Mouse (Mus musculus) MEL (cell line): ENCODE measurements around the gene Mmp2. TPM values are rescaled to one million over a fixed set of nuclear protein-coding genes. Genes with fewer than 3 reads are reported as not detected.

ENCODE experiments used
- DNase-seq: peaks from one replicate; pipeline ENCODE4 v3.0.0; 2011; ENCODE audit warnings: low read depth, low spot score
- H3K27ac ChIP-seq: 2 replicates; pipeline ENCODE4 v1.5.1; 2012; ENCODE audit warnings: low read depth, mild to moderate bottlenecking, control low read depth, low read length, moderate library complexity; ENCODE audit not compliant: control insufficient read depth
- H3K27me3 ChIP-seq, 2 experiments: fragments of 150-350 bp in 1 of 2; sonication (generic) in 1 of 2; 2 replicates each; pipeline ENCODE4 v1.6.1; 2012; ENCODE audit warnings: low read length in 2 of 2, mild to moderate bottlenecking in 2 of 2, improper control_type of control experiment in 1 of 2, moderate library complexity in 1 of 2; ENCODE audit not compliant: insufficient read depth in 2 of 2, control insufficient read depth in 1 of 2
- H3K36me3 ChIP-seq, 2 experiments: 2 replicates each; pipeline ENCODE4 v1.6.1; 2012 to 2014; ENCODE audit warnings: low read length in 2 of 2, improper control_type of control experiment in 1 of 2, inconsistent platforms in 1 of 2, mild to moderate bottlenecking in 1 of 2; ENCODE audit not compliant: insufficient read depth in 2 of 2, control insufficient read depth in 1 of 2
- H3K4me1 ChIP-seq, 2 experiments: fragments of 150-350 bp in 1 of 2; sonication (generic) in 1 of 2; 2 replicates each; pipeline ENCODE4 v1.6.1; 2012; ENCODE audit warnings: low read length in 2 of 2, improper control_type of control experiment in 1 of 2, mild to moderate bottlenecking in 1 of 2; ENCODE audit not compliant: insufficient read depth in 2 of 2, control insufficient read depth in 1 of 2
- H3K4me3 ChIP-seq, 2 experiments: fragments of 150-350 bp in 1 of 2; sonication (generic) in 1 of 2; 2 replicates each; pipeline ENCODE4 v1.5.1; 2012; ENCODE audit warnings: low read depth in 2 of 2, low read length in 2 of 2, mild to moderate bottlenecking in 2 of 2, moderate library complexity in 2 of 2, control low read depth in 1 of 2, improper control_type of control experiment in 1 of 2; ENCODE audit not compliant: control insufficient read depth in 1 of 2, insufficient read depth in 1 of 2
- H3K79me2 ChIP-seq: 2 replicates; pipeline ENCODE4 v1.6.1; 2012; ENCODE audit warnings: mild to moderate bottlenecking, low read length, moderate library complexity; ENCODE audit not compliant: control insufficient read depth, poor library complexity, insufficient read depth
- H3K9ac ChIP-seq: 2 replicates; pipeline ENCODE4 v1.6.1; 2012; ENCODE audit warnings: low read depth, mild to moderate bottlenecking, control low read depth, low read length, moderate library complexity; ENCODE audit not compliant: control insufficient read depth, poor library complexity, severe bottlenecking
- H3K9me3 ChIP-seq: fragments of 150-350 bp; sonication (generic); replicated peaks from 2 replicates; pipeline ENCODE4 v1.6.1; 2012; ENCODE audit warnings: mild to moderate bottlenecking, low read length, improper control_type of control experiment, moderate library complexity; ENCODE audit not compliant: insufficient read depth
- BHLHE40 ChIP-seq: IDR thresholded peaks from 2 replicates; pipeline ENCODE4 v1.6.1; 2012; ENCODE audit warnings: low read depth, mild to moderate bottlenecking, inconsistent platforms, low read length, improper control_type of control experiment, borderline replicate concordance
- CHD1 ChIP-seq: IDR thresholded peaks from 2 replicates; pipeline ENCODE4 v1.6.1; 2012; ENCODE audit warnings: low read depth, mild to moderate bottlenecking, inconsistent platforms, low read length, improper control_type of control experiment
- EP300 ChIP-seq, 2 experiments: IDR thresholded peaks; 2 replicates each; pipeline ENCODE4 v1.6.1; 2011; ENCODE audit warnings: improper control_type of control experiment in 2 of 2, low read length in 2 of 2, low read depth in 1 of 2, mild to moderate bottlenecking in 1 of 2
- JUND ChIP-seq: IDR thresholded peaks from 2 replicates; pipeline ENCODE4 v1.6.1; 2011; ENCODE audit warnings: low read depth, mild to moderate bottlenecking, improper control_type of control experiment, low read length
- KAT2A ChIP-seq: conservative IDR thresholded peaks from 2 replicates; pipeline ENCODE4 v1.6.1; 2012; ENCODE audit warnings: low read depth, low read length, improper control_type of control experiment, inconsistent platforms
- MEF2A ChIP-seq: IDR thresholded peaks from 2 replicates; pipeline ENCODE4 v1.6.1; 2014; ENCODE audit warnings: low read depth, mild to moderate bottlenecking, inconsistent platforms, low read length, improper control_type of control experiment; ENCODE audit not compliant: poor library complexity, insufficient replicate concordance, severe bottlenecking; ENCODE audit errors: extremely low read depth
- MXI1 ChIP-seq: IDR thresholded peaks from 2 replicates; pipeline ENCODE4 v1.6.1; 2011; ENCODE audit warnings: mild to moderate bottlenecking, low read depth, low read length, improper control_type of control experiment
- NELFE ChIP-seq: IDR thresholded peaks from 2 replicates; pipeline ENCODE4 v1.6.1; 2011; ENCODE audit warnings: low read depth, low read length, improper control_type of control experiment
- NRF1 ChIP-seq: IDR thresholded peaks from 2 replicates; pipeline ENCODE4 v1.6.1; 2014; ENCODE audit warnings: low read depth, mild to moderate bottlenecking, inconsistent platforms, low read length, improper control_type of control experiment, moderate library complexity; ENCODE audit not compliant: poor library complexity, insufficient read depth, severe bottlenecking
- POLR2A ChIP-seq, 2 experiments: IDR thresholded peaks; 2 replicates each; pipeline ENCODE4 v1.6.1; 2011 to 2012; ENCODE audit warnings: low read length in 2 of 2, mild to moderate bottlenecking in 2 of 2, control low read depth in 1 of 2, improper control_type of control experiment in 1 of 2, low read depth in 1 of 2, moderate library complexity in 1 of 2; ENCODE audit not compliant: control insufficient read depth in 1 of 2, insufficient read depth in 1 of 2, poor library complexity in 1 of 2
- POLR2AphosphoS2 ChIP-seq: IDR thresholded peaks from 2 replicates; pipeline ENCODE4 v1.6.1; 2011; ENCODE audit warnings: low read length, improper control_type of control experiment
- POLR2AphosphoS5 ChIP-seq: IDR thresholded peaks from 2 replicates; pipeline ENCODE4 v1.6.1; 2012; ENCODE audit warnings: low read depth, borderline replicate concordance, mild to moderate bottlenecking, inconsistent platforms, low read length, moderate library complexity, mixed read lengths
- SIN3A ChIP-seq: IDR thresholded peaks from 2 replicates; pipeline ENCODE4 v1.6.1; 2012; ENCODE audit warnings: low read length, improper control_type of control experiment, inconsistent platforms
- TAL1 ChIP-seq: IDR thresholded peaks from 2 replicates; pipeline ENCODE4 v1.6.1; 2012; ENCODE audit warnings: mild to moderate bottlenecking, inconsistent platforms, low read length, moderate library complexity, mixed read lengths
- USF1 ChIP-seq: IDR thresholded peaks from 2 replicates; pipeline ENCODE4 v1.6.1; 2014; ENCODE audit warnings: low read depth, mild to moderate bottlenecking, inconsistent platforms, low read length, improper control_type of control experiment, moderate library complexity
- USF2 ChIP-seq, 2 experiments: IDR thresholded peaks; 2 replicates each; pipeline ENCODE4 v1.6.1; 2011 to 2012; ENCODE audit warnings: improper control_type of control experiment in 2 of 2, low read length in 2 of 2, borderline replicate concordance in 1 of 2, inconsistent platforms in 1 of 2, low read depth in 1 of 2, mild to moderate bottlenecking in 1 of 2; ENCODE audit not compliant: insufficient read depth in 1 of 2
- ZC3H11A ChIP-seq: IDR thresholded peaks from 2 replicates; pipeline ENCODE4 v1.6.1; 2012; ENCODE audit warnings: low read depth, mild to moderate bottlenecking, inconsistent platforms, low read length, improper control_type of control experiment
- ZKSCAN1 ChIP-seq: IDR thresholded peaks from 2 replicates; pipeline ENCODE4 v1.6.1; 2012; ENCODE audit warnings: low read depth, mild to moderate bottlenecking, inconsistent platforms, low read length, improper control_type of control experiment, moderate library complexity
- ZMIZ1 ChIP-seq: IDR thresholded peaks from 2 replicates; pipeline ENCODE4 v1.6.1; 2012; ENCODE audit warnings: low read depth, mild to moderate bottlenecking, inconsistent platforms, low read length, improper control_type of control experiment, moderate library complexity
- polyA plus RNA-seq, 2 experiments: library from polyadenylated mRNA; stranded (reverse) in 1 of 2; unstranded in 1 of 2; fragments of >175 nt in 1 of 2; fragments of >200 nt in 1 of 2; gene quantifications; 2 replicates each; pipeline versions ENCODE4 v1.2.1 to v1.2.4; 2012; ENCODE audit warnings: low replicate concordance in 2 of 2, low read depth in 1 of 2; ENCODE audit not compliant: insufficient read length in 2 of 2, insufficient read depth in 1 of 2, missing spikeins in 1 of 2
- total RNA-seq: library from RNA; depleted of rRNA; stranded (reverse); fragments of 300-350 nt; gene quantifications from 2 replicates; pipeline ENCODE4 v1.2.3, GENCODE M21; 2012

Gene Mmp2
- total and polyA plus RNA-seq, 3 experiments = 0.25 TPM; not detected in 2

DNA sequence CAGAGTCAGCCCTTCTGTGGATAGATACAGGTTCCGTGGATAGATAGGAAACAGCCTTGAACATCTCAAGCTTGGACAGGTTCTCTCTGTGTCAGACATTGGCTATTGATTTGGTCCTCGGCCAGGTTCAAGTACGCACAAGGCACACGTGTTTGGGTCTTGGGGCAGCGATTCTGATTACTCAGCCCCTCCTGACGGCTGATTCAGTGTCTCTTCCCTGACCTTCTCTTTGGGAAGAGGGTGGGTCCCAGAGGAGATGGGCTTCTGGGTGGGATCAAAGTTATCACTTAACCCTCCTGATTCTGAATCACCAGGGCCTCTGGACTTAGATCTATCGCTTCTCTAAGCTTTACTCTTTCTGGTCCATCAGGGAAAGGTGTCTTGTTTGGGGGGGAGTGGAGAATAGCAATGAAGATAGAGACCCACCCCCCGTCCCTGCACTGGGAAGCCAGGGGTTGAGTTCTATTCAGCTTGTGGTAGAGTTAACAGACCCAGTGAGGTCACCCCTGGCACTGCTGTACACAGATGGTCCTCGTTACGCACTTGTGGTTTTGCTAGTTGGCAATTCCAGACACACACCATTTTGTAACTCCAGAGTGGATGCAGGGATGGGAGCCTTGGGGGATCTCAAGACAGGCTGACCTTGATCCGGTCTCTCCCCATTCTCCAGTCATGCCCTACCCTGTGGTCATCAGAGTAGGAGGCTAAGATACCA, 7.9 kb downstream of the Mmp2 start:
- H3K27ac ChIP-seq = no peak overlapping the region
- H3K27me3 ChIP-seq = no peaks in the 10 kb centered on the region
- H3K36me3 ChIP-seq = no peaks in the 10 kb centered on the region
- H3K4me3 ChIP-seq = no peak overlapping the region
- H3K9me3 ChIP-seq = no peaks in the 10 kb centered on the region
- DNase-seq = no peak
- H3K79me2 ChIP-seq = no peaks in the 10 kb centered on the region
- H3K4me1 ChIP-seq = no peaks in the 10 kb centered on the region
- H3K9ac ChIP-seq = no peak overlapping the region
- TF ChIP-seq TAL1 (no peak), ZMIZ1 (no peak), USF1 (no peak), NRF1 (no peak), JUND (no peak), KAT2A (no peak), BHLHE40 (no peak), NELFE (no peak), POLR2AphosphoS2 (no peak), CHD1 (no peak), POLR2AphosphoS5 (no peak)

DNA sequence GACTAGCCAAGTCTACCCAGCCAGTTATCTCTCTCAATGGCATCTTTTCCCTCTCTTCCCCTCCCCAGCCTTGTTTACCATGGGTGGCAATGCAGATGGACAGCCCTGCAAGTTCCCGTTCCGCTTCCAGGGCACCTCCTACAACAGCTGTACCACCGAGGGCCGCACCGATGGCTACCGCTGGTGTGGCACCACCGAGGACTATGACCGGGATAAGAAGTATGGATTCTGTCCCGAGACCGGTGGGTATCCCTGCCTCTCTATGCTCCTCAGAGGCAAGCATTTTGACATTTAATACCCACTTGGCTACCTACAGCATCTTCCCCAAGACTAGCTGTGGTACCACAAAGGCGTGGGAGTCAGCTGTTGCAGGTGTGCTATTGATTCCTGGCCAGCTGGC, 8.8 kb downstream of the Mmp2 start:
- Histone ChIP-seq H3K4me3 (no peak overlapping the region), H3K27me3 (no peaks in the 10 kb centered on the region), H3K9ac (no peak overlapping the region), H3K79me2 (no peaks in the 10 kb centered on the region), H3K36me3 (no peaks in the 10 kb centered on the region), H3K4me1 (no peaks in the 10 kb centered on the region), H3K9me3 (no peaks in the 10 kb centered on the region), H3K27ac (no peak overlapping the region)
- DNase-seq = no peak
- TF ChIP-seq BHLHE40 (no peak), POLR2A (IDR thresholded peaks at IDR 0.05; ENCODE audit: control insufficient read depth in 1 of 2, insufficient read depth in 1 of 2, low read depth in 1 of 2, low read length in 2 of 2, poor library complexity in 1 of 2) (no peak), EP300 (IDR thresholded peaks at IDR 0.05; ENCODE audit: low read depth in 1 of 2, low read length in 2 of 2) (no peak), JUND (no peak), CHD1 (no peak), ZKSCAN1 (no peak), TAL1 (no peak), ZC3H11A (no peak), MEF2A (no peak), USF1 (no peak), MXI1 (no peak), POLR2AphosphoS5 (no peak), USF2 (IDR thresholded peaks at IDR 0.05; ENCODE audit: borderline replicate concordance in 1 of 2, insufficient read depth in 1 of 2, low read depth in 1 of 2, low read length in 2 of 2) (no peak), ZMIZ1 (no peak), SIN3A (no peak)
